Mouse (Mus musculus): ENCODE measurements around the gene Ube2t. TPM values are rescaled to one million over a fixed set of nuclear protein-coding genes. Genes with fewer than 3 reads are reported as not detected.
A peak's percentile ranks its signal among the peaks of the same experiment; 100 is the strongest.

Gene Ube2t
- polyA plus RNA-seq, 1 experiment from 2014 or later, result 48.6 TPM

DNA sequence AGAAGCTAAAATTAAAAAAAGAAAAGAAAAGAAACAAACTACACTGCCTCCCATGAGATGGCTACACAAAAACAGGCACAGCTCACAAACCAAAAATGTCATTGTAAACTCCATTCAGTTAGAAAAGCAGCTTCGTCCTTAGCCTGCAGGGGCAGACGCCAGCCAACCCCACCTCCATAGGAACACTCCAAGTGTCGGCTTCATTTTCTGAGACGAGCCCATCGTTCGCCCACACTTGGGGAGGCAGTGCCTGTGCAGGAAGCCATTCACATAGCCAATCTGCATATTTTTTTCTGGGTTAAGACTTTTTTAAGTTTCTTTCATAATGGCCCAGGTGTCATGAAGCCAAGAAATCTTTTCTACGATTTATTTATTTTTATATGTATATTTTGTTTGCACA lies 14.8 kb upstream of the Ube2t start:
- ATAC-seq (replicated peaks; ENCODE audit: insufficient number of reproducible peaks, low FRiP score, low TSS enrichment), result no peak

DNA sequence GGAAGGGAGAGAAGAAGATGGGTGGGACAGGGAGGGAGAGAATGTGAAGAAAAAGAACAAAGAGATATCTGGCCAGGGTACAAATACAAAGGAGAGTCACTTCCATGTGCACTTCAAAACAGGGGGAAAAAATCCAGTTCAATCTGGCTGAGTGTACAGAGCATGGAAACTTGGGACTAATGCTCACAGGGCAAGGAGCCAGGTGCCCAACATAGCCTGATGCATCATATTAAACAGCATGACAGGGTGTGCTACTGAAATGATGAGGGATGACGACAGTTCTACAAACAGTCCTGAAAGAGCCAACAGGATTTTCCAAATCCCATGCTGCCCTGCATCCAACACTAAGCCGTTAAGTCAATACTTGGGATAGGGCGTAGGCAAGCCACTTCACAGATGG lies 12.4 kb upstream of the Ube2t start:
- Histone ChIP-seq H3K4me2 (no peak overlapping the region), H3K36me3 (ENCODE audit: control insufficient read depth, insufficient read depth, low read length) (no peaks in the 10 kb centered on the region), H3K4me3 (ENCODE audit: low read depth, low read length) (no peak overlapping the region), H3K4me1 (ENCODE audit: control insufficient read depth, insufficient read depth, low read length) (peaks cover 4% of the 10 kb centered on the region; the same call in 1 of the 2 replicates), H3K27me3 (ENCODE audit: control insufficient read depth, insufficient read depth, low read length) (no peaks in the 10 kb centered on the region), H3K9ac (ENCODE audit: low read depth, low read length) (no peak overlapping the region), H3K9me3 (replicated peaks; ENCODE audit: control insufficient read depth, low read length) (no peaks in the 10 kb centered on the region), H3K27ac (ENCODE audit: low read depth, low read length) (no peak overlapping the region)
- no peak for ATAC-seq (replicated peaks; ENCODE audit: insufficient number of reproducible peaks, low FRiP score, low TSS enrichment)
- WGBS (ENCODE audit: insufficient replicate concordance), result 88% methylated on average over 3 of the region's 3 CpGs

More for the DNA sequence above, 14.8 kb upstream of the Ube2t start:
- Histone ChIP-seq H3K9me3 (replicated peaks; ENCODE audit: control insufficient read depth, low read length) (no peaks in the 10 kb centered on the region), H3K4me3 (ENCODE audit: low read depth, low read length) (no peak overlapping the region), H3K9ac (ENCODE audit: low read depth, low read length) (no peak overlapping the region), H3K36me3 (ENCODE audit: control insufficient read depth, insufficient read depth, low read length) (no peaks in the 10 kb centered on the region), H3K27ac (ENCODE audit: low read depth, low read length) (no peak overlapping the region), H3K27me3 (ENCODE audit: control insufficient read depth, insufficient read depth, low read length) (no peaks in the 10 kb centered on the region), H3K4me1 (ENCODE audit: control insufficient read depth, insufficient read depth, low read length) (peaks cover 4% of the 10 kb centered on the region; the same call in 1 of the 2 replicates), H3K4me2 (no peak overlapping the region)
- 85% methylated on average over 7 of the region's 7 CpGs for WGBS (ENCODE audit: insufficient replicate concordance)

DNA sequence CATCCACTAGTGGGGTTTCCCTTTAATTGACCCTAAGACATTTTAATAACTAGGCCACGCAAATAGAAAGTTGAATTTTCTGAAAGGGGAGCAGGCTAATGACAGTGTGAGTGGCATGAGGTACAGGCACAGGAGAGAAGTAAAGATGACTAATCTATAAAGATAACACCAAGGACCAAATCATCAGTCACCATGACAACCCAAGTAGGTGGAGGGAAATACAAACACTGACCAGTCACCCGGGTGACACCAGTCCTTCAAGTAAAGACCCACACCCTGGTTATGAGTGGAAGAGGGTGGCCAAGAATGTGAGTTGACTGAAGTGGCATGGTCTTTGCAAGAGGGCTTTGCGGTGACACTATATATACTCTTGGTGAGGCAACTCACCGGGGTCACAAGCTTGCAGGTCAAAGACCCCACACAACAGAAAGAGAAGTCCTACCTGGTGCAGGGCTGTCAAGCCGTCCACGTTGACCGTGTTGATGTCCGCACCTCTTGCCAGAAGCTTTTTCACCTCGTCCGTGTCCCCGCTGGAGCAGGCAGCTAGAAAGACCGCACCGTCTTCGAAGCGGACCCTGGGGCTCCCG lies 7.2 kb upstream of the Ube2t start:
- peak overlapping the region; percentile 69 for H3K4me2 ChIP-seq
- no peaks in the 10 kb centered on the region for H3K9me3 ChIP-seq (replicated peaks; ENCODE audit: control insufficient read depth, low read length)
- H3K4me1 ChIP-seq (ENCODE audit: control insufficient read depth, insufficient read depth, low read length), result peaks cover 4% of the 10 kb centered on the region; the same call in 1 of the 2 replicates
- WGBS (ENCODE audit: insufficient replicate concordance), result 4% methylated on average over 16 of the region's 16 CpGs
- H3K36me3 ChIP-seq (ENCODE audit: control insufficient read depth, insufficient read depth, low read length), result no peaks in the 10 kb centered on the region
- H3K27me3 ChIP-seq (ENCODE audit: control insufficient read depth, insufficient read depth, low read length), result no peaks in the 10 kb centered on the region
- H3K9ac ChIP-seq (ENCODE audit: low read depth, low read length), result peak overlapping the region; percentile 94
- peak; percentile 25; the same call in 1 of the 2 replicates for ATAC-seq (replicated peaks; ENCODE audit: insufficient number of reproducible peaks, low FRiP score, low TSS enrichment)
- peak overlapping the region; percentile 83 for H3K4me3 ChIP-seq (ENCODE audit: low read depth, low read length)
- H3K27ac ChIP-seq (ENCODE audit: low read depth, low read length), result peak overlapping the region; percentile 92

DNA sequence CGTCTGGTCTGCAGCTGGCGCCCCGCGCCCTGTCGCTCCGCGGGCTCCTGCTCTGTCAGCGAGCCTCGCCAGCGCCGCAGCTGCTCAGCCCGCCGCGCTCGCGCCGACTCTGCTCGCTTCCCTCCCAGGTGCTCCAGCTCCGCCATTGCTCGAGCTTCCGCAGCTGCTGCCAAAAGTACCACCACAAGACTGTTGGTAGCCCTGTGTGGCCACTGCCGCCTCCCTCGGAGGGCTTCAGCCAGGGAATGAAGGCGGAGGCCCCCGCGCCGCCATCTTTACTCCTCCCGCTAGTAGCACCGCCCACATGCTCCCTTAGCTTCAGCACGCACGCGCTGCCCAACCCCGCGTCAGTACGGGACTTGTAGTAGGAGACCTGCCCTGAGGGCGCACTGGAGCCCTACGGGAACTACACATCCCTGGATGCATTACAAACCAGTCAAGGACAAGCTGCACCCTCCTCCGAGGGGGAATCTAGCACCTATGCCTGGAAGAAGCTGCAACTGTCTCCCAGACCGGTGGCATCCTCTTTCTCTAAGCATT lies 6.7 kb upstream of the Ube2t start, which contains the start of gene Ppp1r12b:
Ppp1r12b (minus strand) TSS at position 306 of the 540 bp plus-strand sequence.
- Histone ChIP-seq H3K9ac (ENCODE audit: low read depth, low read length) (peak within 1 kb of the TSS; percentile 94), H3K27ac (ENCODE audit: low read depth, low read length) (peak within 1 kb of the TSS; percentile 92), H3K36me3 (ENCODE audit: control insufficient read depth, insufficient read depth, low read length) (no peaks in the 10 kb centered on the region), H3K9me3 (replicated peaks; ENCODE audit: control insufficient read depth, low read length) (no peaks in the 10 kb centered on the region), H3K27me3 (ENCODE audit: control insufficient read depth, insufficient read depth, low read length) (no peaks in the 10 kb centered on the region), H3K4me1 (ENCODE audit: control insufficient read depth, insufficient read depth, low read length) (peaks cover 4% of the 10 kb centered on the region; the same call in 1 of the 2 replicates), H3K4me3 (ENCODE audit: low read depth, low read length) (peak within 1 kb of the TSS; percentile 83), H3K4me2 (peak within 1 kb of the TSS; percentile 69)
- peak; percentile 95 for ATAC-seq (replicated peaks; ENCODE audit: insufficient number of reproducible peaks, low FRiP score, low TSS enrichment)
- WGBS (ENCODE audit: insufficient replicate concordance), result under 1% methylated on average over 39 of the region's 39 CpGs

DNA sequence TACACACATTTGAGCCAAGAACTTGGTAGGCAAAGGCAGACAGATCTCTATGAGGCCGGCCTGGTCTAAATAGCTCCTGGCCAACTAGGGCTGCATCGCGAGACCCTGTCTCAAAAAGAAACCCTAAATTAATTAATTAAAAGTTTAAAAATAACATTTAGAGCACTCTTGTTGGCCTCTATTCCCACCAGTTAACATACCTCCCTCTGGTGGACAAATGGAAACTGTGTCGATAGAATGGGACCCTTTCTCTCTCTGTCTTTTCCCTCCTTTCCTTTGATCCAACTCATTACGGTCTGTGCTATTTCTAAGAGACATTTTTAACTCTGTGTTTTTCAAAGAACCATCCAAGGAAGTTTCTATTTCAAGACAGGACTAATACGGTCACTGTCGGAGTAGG lies 1.7 kb upstream of the Ube2t start:
- no peaks in the 10 kb centered on the region for H3K27me3 ChIP-seq (ENCODE audit: control insufficient read depth, insufficient read depth, low read length)
- H3K4me3 ChIP-seq (ENCODE audit: low read depth, low read length), result no peak overlapping the region
- H3K36me3 ChIP-seq (ENCODE audit: control insufficient read depth, insufficient read depth, low read length), result no peaks in the 10 kb centered on the region
- no peaks in the 10 kb centered on the region for H3K9me3 ChIP-seq (replicated peaks; ENCODE audit: control insufficient read depth, low read length)
- WGBS (ENCODE audit: insufficient replicate concordance), result 48% methylated on average over 7 of the region's 7 CpGs
- no peak for ATAC-seq (replicated peaks; ENCODE audit: insufficient number of reproducible peaks, low FRiP score, low TSS enrichment)
- no peaks in the 10 kb centered on the region for H3K4me1 ChIP-seq (ENCODE audit: control insufficient read depth, insufficient read depth, low read length)
- H3K4me2 ChIP-seq, result no peak overlapping the region
- H3K9ac ChIP-seq (ENCODE audit: low read depth, low read length), result no peak overlapping the region
- H3K27ac ChIP-seq (ENCODE audit: low read depth, low read length), result no peak overlapping the region

DNA sequence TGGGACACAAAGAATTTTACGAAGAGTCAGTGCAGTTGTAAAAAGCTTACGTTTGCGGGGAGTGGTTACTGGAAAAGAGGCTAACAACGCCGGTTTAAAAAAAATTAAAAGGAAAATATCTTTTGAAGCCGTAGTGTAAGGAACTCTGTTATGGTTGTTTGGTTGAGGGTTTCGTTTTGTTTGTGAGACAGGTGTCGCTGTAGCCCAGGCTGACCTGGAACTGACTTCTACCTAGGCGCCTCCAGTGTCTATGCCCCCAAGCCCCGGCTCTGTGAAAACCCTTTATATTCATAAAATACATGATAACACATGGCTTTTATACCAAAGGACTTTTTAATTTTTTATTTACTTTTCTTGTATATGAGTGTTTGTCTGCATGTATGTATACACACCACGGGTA lies 456 bp downstream of the Ube2t start:
- Histone ChIP-seq H3K4me2 (peak overlapping the region; percentile 73), H3K27ac (ENCODE audit: low read depth, low read length) (no peak overlapping the region), H3K27me3 (ENCODE audit: control insufficient read depth, insufficient read depth, low read length) (no peaks in the 10 kb centered on the region), H3K9me3 (replicated peaks; ENCODE audit: control insufficient read depth, low read length) (no peaks in the 10 kb centered on the region), H3K4me1 (ENCODE audit: control insufficient read depth, insufficient read depth, low read length) (no peaks in the 10 kb centered on the region), H3K4me3 (ENCODE audit: low read depth, low read length) (peak overlapping the region; percentile 63), H3K9ac (ENCODE audit: low read depth, low read length) (peak overlapping the region; percentile 67), H3K36me3 (ENCODE audit: control insufficient read depth, insufficient read depth, low read length) (no peaks in the 10 kb centered on the region)
- 3% methylated on average over 11 of the region's 11 CpGs for WGBS (ENCODE audit: insufficient replicate concordance)
- ATAC-seq (replicated peaks; ENCODE audit: insufficient number of reproducible peaks, low FRiP score, low TSS enrichment), result peak; percentile 71; the same call in 1 of the 2 replicates

DNA sequence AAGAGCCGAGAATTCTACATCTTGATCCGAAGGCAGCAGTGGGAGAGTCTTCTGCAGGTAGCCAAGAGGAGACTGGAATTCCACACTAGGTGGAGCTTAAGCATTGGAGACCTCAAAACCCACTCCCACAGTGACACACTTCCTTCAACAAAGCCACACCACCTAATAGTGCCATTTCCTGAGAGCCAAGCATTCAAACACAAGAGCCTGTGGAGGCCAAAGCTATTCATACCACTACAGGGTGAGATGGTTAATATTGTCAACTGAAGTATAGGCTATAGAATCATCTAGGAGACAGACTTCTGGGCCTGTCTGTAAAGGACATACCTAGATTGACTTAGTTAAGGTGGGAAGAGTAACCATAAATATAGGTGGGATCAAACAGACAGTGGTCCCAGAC lies 3.1 kb downstream of the Ube2t start:
- Histone ChIP-seq H3K27me3 (ENCODE audit: control insufficient read depth, insufficient read depth, low read length) (no peaks in the 10 kb centered on the region), H3K4me2 (no peak overlapping the region), H3K9ac (ENCODE audit: low read depth, low read length) (no peak overlapping the region), H3K9me3 (replicated peaks; ENCODE audit: control insufficient read depth, low read length) (no peaks in the 10 kb centered on the region), H3K36me3 (ENCODE audit: control insufficient read depth, insufficient read depth, low read length) (peaks cover 9% of the 10 kb centered on the region; the same call in 1 of the 2 replicates), H3K27ac (ENCODE audit: low read depth, low read length) (no peak overlapping the region), H3K4me1 (ENCODE audit: control insufficient read depth, insufficient read depth, low read length) (no peaks in the 10 kb centered on the region), H3K4me3 (ENCODE audit: low read depth, low read length) (no peak overlapping the region)
- WGBS (ENCODE audit: insufficient replicate concordance), result 91% methylated on average over 2 of the region's 2 CpGs
- no peak for ATAC-seq (replicated peaks; ENCODE audit: insufficient number of reproducible peaks, low FRiP score, low TSS enrichment)

DNA sequence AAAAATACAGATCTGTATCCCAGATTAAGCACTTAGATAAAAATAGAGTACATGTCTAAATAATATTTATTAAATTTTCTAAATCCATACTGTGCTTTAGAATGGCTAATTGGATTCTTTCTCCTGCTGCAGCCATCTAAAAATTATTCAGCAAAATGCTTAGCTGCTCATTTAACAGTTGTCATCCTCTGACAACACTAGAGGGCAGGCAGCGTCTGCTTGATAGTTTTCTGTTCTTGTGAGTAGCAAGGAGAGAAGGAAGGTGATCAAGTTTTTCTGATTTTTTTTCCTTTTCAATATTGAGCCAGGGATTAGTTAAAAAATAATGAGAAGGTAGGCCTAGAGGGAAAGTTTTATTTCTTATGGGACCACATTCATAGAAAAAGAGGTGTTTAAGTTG lies 10.6 kb downstream of the Ube2t start:
- H3K4me3 ChIP-seq (ENCODE audit: low read depth, low read length), result no peak overlapping the region
- H3K4me2 ChIP-seq, result no peak overlapping the region
- no peak overlapping the region for H3K9ac ChIP-seq (ENCODE audit: low read depth, low read length)
- peaks cover 12% of the 10 kb centered on the region; the same call in 1 of the 2 replicates for H3K36me3 ChIP-seq (ENCODE audit: control insufficient read depth, insufficient read depth, low read length)
- H3K27me3 ChIP-seq (ENCODE audit: control insufficient read depth, insufficient read depth, low read length), result no peaks in the 10 kb centered on the region
- H3K27ac ChIP-seq (ENCODE audit: low read depth, low read length), result no peak overlapping the region
- 79% methylated on average over 1 of the region's 1 CpGs for WGBS (ENCODE audit: insufficient replicate concordance)
- no peaks in the 10 kb centered on the region for H3K9me3 ChIP-seq (replicated peaks; ENCODE audit: control insufficient read depth, low read length)
- no peak for ATAC-seq (replicated peaks; ENCODE audit: insufficient number of reproducible peaks, low FRiP score, low TSS enrichment)
- no peaks in the 10 kb centered on the region for H3K4me1 ChIP-seq (ENCODE audit: control insufficient read depth, insufficient read depth, low read length)
